Mouse (Mus musculus): Measurements from ENCODE around the gene Rictor. TPM values are rescaled to one million over a fixed set of nuclear protein-coding genes. Genes with fewer than 3 reads are reported as not detected.

Rictor gene
- polyA plus RNA-seq, 1 experiment, result 46.7 TPM

- no peak for TF ChIP-seq CTCF (IDR thresholded peaks at IDR 0.05; ENCODE audit: borderline replicate concordance, insufficient read depth, low read length)
- no peak for TF ChIP-seq POLR2A (IDR thresholded peaks at IDR 0.05; ENCODE audit: low read depth, low read length)
Measured at GRCm38 (mm10) chr15:6708526-6709441, 605 bp downstream of the Rictor start.

DNA sequence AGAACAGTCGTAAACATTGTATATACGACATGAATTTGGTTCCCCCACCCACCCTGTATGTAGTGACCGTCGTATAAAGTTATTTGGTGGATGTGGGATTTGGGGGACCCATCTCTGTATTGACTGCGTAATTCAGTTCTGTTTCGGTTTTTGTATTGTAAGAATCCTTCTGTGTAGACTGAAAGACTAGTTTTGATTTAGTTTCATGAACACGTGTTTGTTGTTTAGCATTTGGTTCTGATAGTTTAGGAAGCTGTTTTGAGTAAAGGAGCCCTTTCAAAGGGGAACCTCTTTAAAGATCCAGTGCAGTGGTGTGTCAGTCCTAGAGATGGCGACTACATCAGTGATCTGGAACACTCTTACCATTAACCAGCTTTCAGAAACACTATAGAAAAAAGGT, 1.4 kb downstream of the Rictor start:
- TF ChIP-seq CTCF (IDR thresholded peaks at IDR 0.05; ENCODE audit: borderline replicate concordance, insufficient read depth, low read length) (no peak), POLR2A (IDR thresholded peaks at IDR 0.05; ENCODE audit: low read depth, low read length) (no peak)
- Histone ChIP-seq H3K4me1 (ENCODE audit: control insufficient read depth, insufficient read depth, low read length) (peaks cover 13% of the 10 kb centered on the region), H3K4me3 (ENCODE audit: insufficient read depth, low read length) (peak overlapping the region; percentile 95), H3K27ac (ENCODE audit: insufficient read depth, low read length) (peak overlapping the region; percentile 44)

More at GRCm38 (mm10) chr15:6708526-6709441, 605 bp downstream of the Rictor start:
- Histone ChIP-seq H3K27ac (ENCODE audit: insufficient read depth, low read length) (peak overlapping the region; percentile 88), H3K4me1 (ENCODE audit: control insufficient read depth, insufficient read depth, low read length) (peaks cover 9% of the 10 kb centered on the region), H3K4me3 (ENCODE audit: insufficient read depth, low read length) (peak overlapping the region; percentile 95)

- Histone ChIP-seq H3K27ac (ENCODE audit: insufficient read depth, low read length) (peak overlapping the region; percentile 55; the same call in 1 of the 2 replicates), H3K4me1 (ENCODE audit: control insufficient read depth, insufficient read depth, low read length) (peaks cover 19% of the 10 kb centered on the region), H3K4me3 (ENCODE audit: insufficient read depth, low read length) (peak overlapping the region; percentile 70)
- TF ChIP-seq CTCF (IDR thresholded peaks at IDR 0.05; ENCODE audit: borderline replicate concordance, insufficient read depth, low read length) (no peak), POLR2A (IDR thresholded peaks at IDR 0.05; ENCODE audit: low read depth, low read length) (no peak)
Measured at GRCm38 (mm10) chr15:6710341-6710740, 2.2 kb downstream of the Rictor start.

DNA sequence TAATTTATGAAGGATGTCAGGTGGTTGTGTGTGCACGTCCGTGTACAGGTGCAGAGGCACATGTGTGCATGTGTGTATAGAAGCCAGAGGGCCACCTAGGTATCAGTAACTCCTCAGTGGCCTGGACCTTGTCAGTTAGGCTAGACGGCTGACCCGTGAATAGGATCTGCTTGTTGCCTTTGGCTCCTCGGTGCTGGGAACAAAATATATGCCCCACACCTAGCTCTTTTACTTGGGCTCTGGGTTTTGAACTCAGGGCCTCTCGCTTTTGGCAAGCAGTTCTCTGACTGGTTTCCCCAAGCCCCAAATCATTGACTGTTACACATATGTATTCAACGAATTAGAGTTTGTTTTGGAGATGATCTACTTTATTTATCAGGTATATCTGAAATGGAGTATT, 3.0 kb downstream of the Rictor start:
- H3K4me3 ChIP-seq (ENCODE audit: insufficient read depth, low read length), result peak overlapping the region; percentile 70
- peaks cover 19% of the 10 kb centered on the region for H3K4me1 ChIP-seq (ENCODE audit: control insufficient read depth, insufficient read depth, low read length)
- 0 out of 2 replicates have a peak overlapping the region, but pooled peaks have one; percentile 22 for H3K27ac ChIP-seq (ENCODE audit: insufficient read depth, low read length)
- TF ChIP-seq CTCF (IDR thresholded peaks at IDR 0.05; ENCODE audit: borderline replicate concordance, insufficient read depth, low read length), result no peak

DNA sequence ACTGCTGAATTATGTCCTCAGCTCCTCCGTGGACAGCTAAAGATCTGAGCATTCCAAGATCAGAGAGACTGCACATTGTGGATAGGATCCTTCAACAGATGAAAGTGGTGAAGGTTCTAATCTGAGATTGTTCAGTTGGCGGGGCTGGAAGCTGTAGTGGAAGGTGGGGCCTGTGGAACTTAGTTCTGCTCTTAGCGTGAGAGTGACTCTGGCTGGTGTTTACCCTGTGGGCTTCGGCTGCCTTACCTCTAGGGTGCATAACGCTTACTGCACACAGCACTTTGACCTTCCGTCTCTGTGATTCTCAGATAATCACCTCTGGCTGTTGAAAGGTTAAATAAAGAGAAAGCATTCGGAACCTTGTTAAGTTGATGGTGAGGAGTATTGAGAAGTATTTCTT, 6.6 kb downstream of the Rictor start:
- H3K27ac ChIP-seq (ENCODE audit: insufficient read depth, low read length), result peak overlapping the region; percentile 47
- TF ChIP-seq POLR2A (IDR thresholded peaks at IDR 0.05; ENCODE audit: low read depth, low read length) (no peak), CTCF (IDR thresholded peaks at IDR 0.05; ENCODE audit: borderline replicate concordance, insufficient read depth, low read length) (no peak)
- no peak overlapping the region for H3K4me3 ChIP-seq (ENCODE audit: insufficient read depth, low read length)
- H3K4me1 ChIP-seq (ENCODE audit: control insufficient read depth, insufficient read depth, low read length), result peaks cover 23% of the 10 kb centered on the region

DNA sequence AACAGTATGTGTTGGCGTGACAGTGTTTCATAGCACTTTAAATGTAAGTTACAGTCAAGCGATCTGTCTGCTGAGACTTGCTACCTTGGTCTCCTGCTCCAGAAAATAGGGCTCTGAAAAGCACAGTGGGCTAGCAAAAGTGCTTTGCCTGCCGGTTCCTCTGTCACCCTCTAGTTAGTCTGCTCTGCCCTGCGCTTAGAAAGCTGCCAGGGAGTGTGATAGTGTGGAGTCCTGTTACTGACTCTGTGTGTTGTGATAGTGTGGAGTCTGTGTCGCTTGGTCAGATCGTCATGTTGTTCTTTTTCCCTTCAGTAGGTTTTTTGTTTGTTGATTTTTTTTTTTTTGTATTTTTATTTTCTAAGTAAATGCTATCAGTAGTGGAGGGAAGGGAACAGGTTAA, 7.1 kb downstream of the Rictor start:
- H3K27ac ChIP-seq (ENCODE audit: insufficient read depth, low read length), result peak overlapping the region; percentile 47; the same call in 1 of the 2 replicates
- no peak overlapping the region for H3K4me3 ChIP-seq (ENCODE audit: insufficient read depth, low read length)

GRCm38 (mm10) chr15:6721385-6721784, 13.2 kb downstream of the Rictor start:
- no peak for TF ChIP-seq POLR2A (IDR thresholded peaks at IDR 0.05; ENCODE audit: low read depth, low read length)
- TF ChIP-seq CTCF (IDR thresholded peaks at IDR 0.05; ENCODE audit: borderline replicate concordance, insufficient read depth, low read length), result no peak

More for the DNA sequence above, 7.1 kb downstream of the Rictor start:
- peaks cover 23% of the 10 kb centered on the region for H3K4me1 ChIP-seq (ENCODE audit: control insufficient read depth, insufficient read depth, low read length)
- TF ChIP-seq CTCF (IDR thresholded peaks at IDR 0.05; ENCODE audit: borderline replicate concordance, insufficient read depth, low read length) (no peak), POLR2A (IDR thresholded peaks at IDR 0.05; ENCODE audit: low read depth, low read length) (no peak)

GRCm38 (mm10) chr15:6721802-6722201, 13.6 kb downstream of the Rictor start:
- Histone ChIP-seq H3K4me1 (ENCODE audit: control insufficient read depth, insufficient read depth, low read length) (peaks cover 19% of the 10 kb centered on the region), H3K4me3 (ENCODE audit: insufficient read depth, low read length) (no peak overlapping the region), H3K27ac (ENCODE audit: insufficient read depth, low read length) (peak overlapping the region; percentile 97)
- TF ChIP-seq POLR2A (IDR thresholded peaks at IDR 0.05; ENCODE audit: low read depth, low read length) (no peak), CTCF (IDR thresholded peaks at IDR 0.05; ENCODE audit: borderline replicate concordance, insufficient read depth, low read length) (no peak)

More at GRCm38 (mm10) chr15:6721385-6721784, 13.2 kb downstream of the Rictor start:
- H3K4me3 ChIP-seq (ENCODE audit: insufficient read depth, low read length), result no peak overlapping the region
- H3K27ac ChIP-seq (ENCODE audit: insufficient read depth, low read length), result peak overlapping the region; percentile 97
- peaks cover 18% of the 10 kb centered on the region for H3K4me1 ChIP-seq (ENCODE audit: control insufficient read depth, insufficient read depth, low read length)

DNA sequence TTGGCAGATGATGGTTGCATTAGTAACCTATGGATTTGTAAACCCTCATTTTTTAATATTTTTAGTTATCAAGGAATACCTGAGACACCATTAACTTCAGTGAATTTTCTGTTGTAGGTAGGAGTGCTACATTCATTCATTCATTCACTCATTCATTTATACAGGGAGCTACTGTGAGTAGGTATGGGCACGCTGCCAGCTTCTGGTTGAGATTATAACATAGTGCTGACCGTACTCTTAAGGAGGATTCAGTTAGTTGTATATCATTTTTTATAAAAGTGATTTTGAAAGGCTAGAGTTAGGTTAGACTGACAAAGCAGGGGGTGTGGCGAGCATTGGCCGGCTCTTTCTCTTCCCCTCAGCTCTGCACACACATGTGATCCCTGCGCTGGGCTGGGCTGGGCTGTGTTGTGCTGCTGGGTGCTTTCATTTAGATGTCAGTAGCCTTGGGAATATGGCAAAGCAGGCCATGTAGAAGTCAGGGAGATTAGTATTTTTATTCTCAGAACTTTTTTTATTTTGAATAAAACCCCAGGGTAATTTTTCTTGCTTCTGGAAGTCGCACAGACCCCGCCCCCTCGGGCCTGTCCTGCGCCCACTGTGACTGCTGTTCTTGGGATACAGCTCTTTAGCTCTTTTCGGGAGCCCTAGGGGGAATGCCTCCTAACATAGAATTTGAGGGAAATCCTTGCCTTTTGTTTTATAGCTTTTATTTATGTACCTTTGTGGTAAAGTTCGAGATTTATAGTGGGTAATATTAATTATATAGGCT, 14.4 kb downstream of the Rictor start:
- Histone ChIP-seq H3K4me3 (ENCODE audit: insufficient read depth, low read length) (no peak overlapping the region), H3K4me1 (ENCODE audit: control insufficient read depth, insufficient read depth, low read length) (peaks cover 17% of the 10 kb centered on the region), H3K27ac (ENCODE audit: insufficient read depth, low read length) (peak overlapping the region; percentile 97; the same call in 1 of the 2 replicates)
- TF ChIP-seq POLR2A (IDR thresholded peaks at IDR 0.05; ENCODE audit: low read depth, low read length) (no peak), CTCF (IDR thresholded peaks at IDR 0.05; ENCODE audit: borderline replicate concordance, insufficient read depth, low read length) (no peak)

All from embryonic fibroblast, embryonic 13.5 days (primary cell).